In genomic region chr13:49042371-49042770, GRCm38 (mm10) we compare ENCODE assay signal across 15 mouse cellular contexts.
"Had no signal": no experiment of that assay in that cellular context is flagged by ENCODE, and none has a peak within 500 bp of the region (broad histone marks: within the 10 kb centered on the region; RNA-seq: fewer than 3 reads in every experiment).

No protein-coding gene starts in this region.

- H3K9me3 ChIP-seq: neural tube, embryonic 15.5 days; stomach, embryonic 15.5 days had no signal

- H3K4me3 ChIP-seq: neural tube, embryonic 15.5 days; stomach, embryonic 15.5 days had no signal

- DNase-seq: retina, postnatal 1 day; right cerebral cortex, adult 18-20 months; right cerebral cortex, postnatal 14 days; right cerebral cortex, postnatal 25 days; right cerebral cortex, postnatal 4 days; spleen, adult 18-20 months; thymus, adult 18-20 months; thymus, adult 2 months; thymus, postnatal 14 days; thymus, postnatal 25 days; thymus, postnatal 36 days; thymus, postnatal 4 days had no signal

- H3K9ac ChIP-seq: neural tube, embryonic 15.5 days; stomach, embryonic 15.5 days had no signal

- H3K36me3 ChIP-seq: stomach, embryonic 15.5 days had no signal

- H3K27ac ChIP-seq: neural tube, embryonic 15.5 days; stomach, embryonic 15.5 days; stomach, postnatal 0 days had no signal

- H3K27me3 ChIP-seq: neural tube, embryonic 15.5 days; stomach, embryonic 15.5 days had no signal

- H3K4me2 ChIP-seq: neural tube, embryonic 15.5 days; stomach, embryonic 15.5 days had no signal
